Mouse (Mus musculus) liver, embryonic 11.5 days (tissue): ENCODE data around the gene Rcan1. TPM values are rescaled to one million over a fixed set of nuclear protein-coding genes. Genes with fewer than 3 reads are reported as not detected.

Experiments
- ATAC-seq: fragments of 200-750 bp; cut with Nextera tagmentation; replicated peaks from 2 replicates; pipeline ENCODE4 v1.8.0; 2017; ENCODE audit warnings: moderate number of reproducible peaks, mild to moderate bottlenecking, moderate TSS enrichment, moderate library complexity; ENCODE audit not compliant: low FRiP score
- DNase-seq: peaks from one replicate; pipeline ENCODE4 v3.0.0-alpha.2; 2017; ENCODE audit warnings: low spot score
- H3K27ac ChIP-seq: fragments of 300-500 bp; sonication (generic); 2 replicates; pipeline ENCODE4 v1.5.1; 2014; ENCODE audit warnings: mild to moderate bottlenecking, low read depth, low read length, control low read depth
- H3K27me3 ChIP-seq: fragments of 300-500 bp; sonication (generic); replicated peaks from 2 replicates; pipeline ENCODE4 v1.6.1; 2014; ENCODE audit warnings: low read length, mixed read lengths; ENCODE audit not compliant: control insufficient read depth, insufficient read depth
- H3K36me3 ChIP-seq: fragments of 300-500 bp; sonication (generic); 2 replicates; pipeline ENCODE4 v1.6.1; 2014; ENCODE audit warnings: mild to moderate bottlenecking, low read length, moderate library complexity, mixed read lengths; ENCODE audit not compliant: control insufficient read depth, insufficient read depth
- H3K4me1 ChIP-seq: fragments of 300-500 bp; sonication (generic); replicated peaks from 2 replicates; pipeline ENCODE4 v1.6.1; 2014; ENCODE audit warnings: low read length, mixed read lengths; ENCODE audit not compliant: control insufficient read depth, insufficient read depth
- H3K4me2 ChIP-seq: fragments of 300-500 bp; sonication (generic); 2 replicates; pipeline ENCODE4 v1.6.1; 2014; ENCODE audit warnings: mild to moderate bottlenecking, control low read depth, moderate library complexity
- H3K4me3 ChIP-seq: fragments of 300-500 bp; sonication (generic); 2 replicates; pipeline ENCODE4 v1.5.1; 2014; ENCODE audit warnings: low read depth, low read length, control low read depth
- H3K9ac ChIP-seq: fragments of 300-500 bp; sonication (generic); 2 replicates; pipeline ENCODE4 v1.6.1; 2014; ENCODE audit warnings: low read depth, low read length, control low read depth
- H3K9me3 ChIP-seq: fragments of 300-500 bp; sonication (generic); 2 replicates; pipeline ENCODE4 v1.6.1; 2016; ENCODE audit warnings: low read length, inconsistent platforms, mixed read lengths; ENCODE audit not compliant: control insufficient read depth
- WGBS: fragments of 180-500 bp; shearing (Covaris S2); extraction: QIAGEN DNeasy Blood & Tissue Kit; methylation state at CpG from one replicate; pipeline ENCODE4 v1.1.7; 2014; 5-methylcytosine and 5-hydroxymethylcytosine counted together
- polyA plus RNA-seq: library from polyadenylated mRNA; unstranded; fragments of >200 nt; fragmentation: Nextera tagmentation; extraction: Ambion mirVana; gene quantifications from 2 replicates; pipeline ENCODE4 v1.2.1, GENCODE M21; 2014

Rcan1 gene
- polyA plus RNA-seq, 1 experiment from 2014 or later, result 21.6 TPM

DNA sequence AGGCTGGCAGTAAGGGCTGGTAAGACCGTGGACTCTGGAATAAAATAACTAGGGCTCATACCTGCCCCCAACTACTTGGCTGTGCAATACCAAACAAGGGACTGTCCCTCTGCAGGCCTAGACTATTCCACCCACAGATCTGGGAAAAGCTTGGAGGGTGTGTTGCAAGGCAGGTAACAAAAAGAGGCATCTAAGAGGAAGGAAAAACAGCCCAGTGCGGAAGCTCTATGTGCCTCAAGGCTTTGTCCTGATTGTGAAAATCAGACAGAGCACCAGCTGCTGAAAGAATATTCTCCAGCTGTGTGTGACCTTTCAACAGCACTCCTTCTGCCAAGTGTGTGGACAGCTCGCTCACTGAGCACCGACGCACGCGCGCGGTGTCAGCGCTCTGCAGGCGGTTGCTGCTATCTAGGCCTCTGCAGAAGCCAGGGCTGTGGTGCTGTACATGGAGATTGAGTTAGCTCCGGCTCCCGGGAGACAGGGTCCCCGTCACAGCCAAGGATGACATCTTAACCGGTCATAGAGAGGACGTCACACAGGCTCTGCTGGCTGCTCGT lies 19.1 kb downstream of the Rcan1 start:
- peaks cover 5% of the 10 kb centered on the region; the same call in 1 of the 2 replicates for H3K36me3 ChIP-seq
- 87% methylated on average over 17 of the region's 17 CpGs for WGBS
- no peaks in the 10 kb centered on the region for H3K4me1 ChIP-seq
- no peak overlapping the region for H3K9ac ChIP-seq
- no peak overlapping the region for H3K4me2 ChIP-seq
- H3K4me3 ChIP-seq, result no peak overlapping the region
- H3K27me3 ChIP-seq, result no peaks in the 10 kb centered on the region
- no peak for DNase-seq
- no peak for ATAC-seq
- no peaks in the 10 kb centered on the region for H3K9me3 ChIP-seq
- H3K27ac ChIP-seq, result no peak overlapping the region

DNA sequence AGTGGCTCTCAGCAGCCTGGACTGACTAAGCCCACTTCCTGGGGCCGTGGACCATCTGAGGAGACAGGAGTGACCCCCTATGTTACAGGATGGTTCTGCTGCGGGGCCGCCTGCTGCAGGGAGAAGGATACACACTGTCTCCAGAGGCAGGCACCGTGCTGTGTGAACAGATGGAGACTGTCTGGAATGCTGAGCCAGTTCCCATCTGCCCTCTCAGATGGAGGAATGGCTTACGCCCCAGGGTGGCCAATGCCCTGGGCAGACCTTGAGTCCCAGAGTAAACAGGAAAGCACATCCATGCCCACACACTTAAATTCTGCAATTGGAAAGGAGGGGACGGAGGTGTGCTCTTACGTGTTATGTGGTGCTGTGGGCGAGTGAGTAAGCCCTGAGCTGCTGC lies 20.3 kb downstream of the Rcan1 start:
- ATAC-seq (no peak), DNase-seq (no peak)
- Histone ChIP-seq H3K4me3 (no peak overlapping the region), H3K9me3 (no peaks in the 10 kb centered on the region), H3K4me1 (no peaks in the 10 kb centered on the region), H3K27me3 (no peaks in the 10 kb centered on the region), H3K4me2 (no peak overlapping the region), H3K36me3 (peaks cover 4% of the 10 kb centered on the region; the same call in 1 of the 2 replicates), H3K27ac (no peak overlapping the region), H3K9ac (no peak overlapping the region)
- whole genome bisulfite sequencing, result 88% methylated on average over 8 of the region's 8 CpGs

DNA sequence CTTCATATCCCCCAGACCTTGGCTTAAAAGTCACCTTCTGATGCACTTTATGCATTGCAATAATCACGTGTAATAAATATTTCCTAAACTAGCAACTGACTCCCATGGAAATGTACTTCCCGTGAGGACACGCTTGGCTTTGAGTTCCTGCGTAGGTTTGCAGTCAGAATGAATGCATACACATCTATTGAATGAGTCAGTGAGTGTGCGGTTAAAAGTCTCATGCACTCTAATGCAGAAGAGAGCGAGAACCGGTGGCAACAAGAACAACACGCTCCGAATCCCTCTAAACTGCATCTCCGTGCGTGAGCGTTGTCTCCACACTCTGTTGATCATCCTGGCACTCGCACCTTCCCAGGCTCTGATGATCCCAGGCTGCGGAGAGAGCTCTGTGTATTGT lies 21.6 kb downstream of the Rcan1 start:
- no peak overlapping the region for H3K9ac ChIP-seq
- H3K27me3 ChIP-seq, result no peaks in the 10 kb centered on the region
- H3K4me1 ChIP-seq, result peaks cover under 1% of the 10 kb centered on the region; the same call in 1 of the 2 replicates
- no peak overlapping the region for H3K27ac ChIP-seq
- no peak overlapping the region for H3K4me3 ChIP-seq
- no peaks in the 10 kb centered on the region for H3K36me3 ChIP-seq
- WGBS, result 94% methylated on average over 14 of the region's 14 CpGs
- no peak for DNase-seq
- ATAC-seq, result no peak
- no peak overlapping the region for H3K4me2 ChIP-seq
- H3K9me3 ChIP-seq, result no peaks in the 10 kb centered on the region

DNA sequence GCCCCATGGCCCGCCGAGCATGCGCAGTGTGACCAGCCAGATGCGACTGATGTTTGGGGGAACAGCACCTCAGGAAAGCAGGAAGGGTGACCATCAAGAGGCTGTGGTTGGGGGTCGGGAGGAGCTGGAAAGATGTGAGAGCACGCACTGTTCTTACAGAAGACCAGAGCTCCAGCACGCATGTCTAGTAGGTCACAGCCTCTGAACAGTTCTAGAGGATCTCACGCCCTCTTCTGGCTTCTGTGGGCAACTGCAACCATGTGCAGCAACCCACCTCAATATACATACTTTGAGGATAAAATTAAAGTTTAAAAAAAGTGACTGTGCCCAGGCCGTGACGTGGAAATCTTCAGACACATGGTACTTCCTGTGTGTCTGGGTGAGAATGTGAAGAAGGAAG lies 25.3 kb downstream of the Rcan1 start:
- no peak overlapping the region for H3K27ac ChIP-seq
- H3K4me3 ChIP-seq, result no peak overlapping the region
- H3K36me3 ChIP-seq, result no peaks in the 10 kb centered on the region
- peaks cover 11% of the 10 kb centered on the region for H3K4me1 ChIP-seq
- H3K27me3 ChIP-seq, result no peaks in the 10 kb centered on the region
- H3K4me2 ChIP-seq, result no peak overlapping the region
- H3K9me3 ChIP-seq, result no peaks in the 10 kb centered on the region
- DNase-seq (no peak), ATAC-seq (no peak)
- 64% methylated on average over 10 of the region's 10 CpGs for WGBS
- no peak overlapping the region for H3K9ac ChIP-seq

DNA sequence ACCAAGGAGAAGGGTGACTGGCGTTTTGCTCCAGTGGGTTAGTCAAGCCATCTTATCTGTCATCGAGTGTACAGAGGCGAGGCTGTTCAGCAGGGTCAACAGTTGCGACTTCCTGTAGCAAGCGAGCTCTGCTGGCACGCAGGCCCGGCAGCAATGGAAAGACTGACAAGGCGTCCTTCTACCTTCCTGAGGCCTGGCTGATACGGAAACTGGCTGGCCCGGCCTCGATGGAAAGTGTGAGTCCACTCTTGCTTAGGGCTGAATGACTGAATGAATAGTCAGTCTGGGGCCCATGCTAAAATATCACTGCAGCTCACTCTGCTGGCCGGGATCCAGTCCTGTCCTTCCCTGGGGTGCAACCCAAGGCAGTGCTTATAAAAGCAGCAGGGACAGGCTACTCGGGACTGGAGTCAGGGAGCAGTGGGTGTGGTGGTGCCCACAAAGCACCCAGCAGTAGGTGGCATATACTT lies 27.0 kb downstream of the Rcan1 start:
- Histone ChIP-seq H3K27ac (no peak overlapping the region), H3K4me2 (peak overlapping the region; percentile 12; the same call in 1 of the 2 replicates), H3K4me1 (peaks cover 11% of the 10 kb centered on the region), H3K27me3 (no peaks in the 10 kb centered on the region), H3K9me3 (no peaks in the 10 kb centered on the region), H3K9ac (no peak overlapping the region), H3K4me3 (no peak overlapping the region), H3K36me3 (no peaks in the 10 kb centered on the region)
- WGBS, result 27% methylated on average over 13 of the region's 13 CpGs
- DNase-seq (no peak), ATAC-seq (peak; percentile 39; the same call in 1 of the 2 replicates)

DNA sequence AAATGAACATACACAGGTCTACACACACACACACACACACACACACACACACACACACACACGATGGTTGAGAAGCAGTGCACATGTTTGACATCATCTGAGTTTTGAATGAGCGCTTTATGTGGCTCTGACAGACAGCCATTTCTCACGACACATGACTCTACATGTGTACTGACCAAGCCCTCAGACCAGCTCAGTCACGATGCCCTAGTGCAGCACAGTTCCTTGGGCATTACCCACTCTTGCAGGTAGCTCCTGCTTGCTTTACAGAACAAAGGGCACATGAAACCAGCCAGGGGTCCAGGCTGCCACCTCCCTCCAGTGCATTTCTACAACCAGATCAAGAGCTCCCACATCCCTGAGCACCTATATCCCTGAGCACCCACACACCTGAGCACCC lies 27.7 kb downstream of the Rcan1 start:
- 85% methylated on average over 4 of the region's 4 CpGs for WGBS
- Histone ChIP-seq H3K9me3 (no peaks in the 10 kb centered on the region), H3K9ac (no peak overlapping the region), H3K4me2 (no peak overlapping the region), H3K36me3 (no peaks in the 10 kb centered on the region), H3K27ac (no peak overlapping the region), H3K4me3 (no peak overlapping the region), H3K4me1 (peaks cover 11% of the 10 kb centered on the region), H3K27me3 (no peaks in the 10 kb centered on the region)
- ATAC-seq (no peak), DNase-seq (no peak)

DNA sequence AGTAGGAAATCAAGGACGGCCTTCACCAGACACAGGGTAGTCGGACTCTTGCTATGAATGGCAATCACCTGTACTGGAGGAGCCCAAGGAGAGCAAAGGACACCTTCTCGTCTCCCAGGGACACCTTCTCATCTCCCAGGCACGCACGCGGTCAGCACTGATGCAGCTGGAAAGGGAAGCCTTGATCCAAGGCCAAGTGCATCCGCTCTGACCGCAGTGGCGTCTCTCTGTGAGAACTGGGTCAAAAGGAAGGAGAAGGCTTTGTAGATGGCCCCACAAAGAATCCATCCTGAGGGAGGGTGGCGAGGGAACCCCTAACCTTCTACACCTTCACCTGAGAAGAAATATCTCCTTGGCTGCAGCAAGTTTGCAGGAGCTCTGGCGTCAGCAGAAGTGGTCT lies 28.5 kb downstream of the Rcan1 start:
- ATAC-seq (no peak), DNase-seq (no peak)
- Histone ChIP-seq H3K4me1 (peaks cover 11% of the 10 kb centered on the region), H3K4me3 (no peak overlapping the region), H3K9ac (no peak overlapping the region), H3K27me3 (no peaks in the 10 kb centered on the region), H3K36me3 (no peaks in the 10 kb centered on the region), H3K4me2 (no peak overlapping the region), H3K27ac (no peak overlapping the region), H3K9me3 (no peaks in the 10 kb centered on the region)
- WGBS, result 86% methylated on average over 11 of the region's 11 CpGs

DNA sequence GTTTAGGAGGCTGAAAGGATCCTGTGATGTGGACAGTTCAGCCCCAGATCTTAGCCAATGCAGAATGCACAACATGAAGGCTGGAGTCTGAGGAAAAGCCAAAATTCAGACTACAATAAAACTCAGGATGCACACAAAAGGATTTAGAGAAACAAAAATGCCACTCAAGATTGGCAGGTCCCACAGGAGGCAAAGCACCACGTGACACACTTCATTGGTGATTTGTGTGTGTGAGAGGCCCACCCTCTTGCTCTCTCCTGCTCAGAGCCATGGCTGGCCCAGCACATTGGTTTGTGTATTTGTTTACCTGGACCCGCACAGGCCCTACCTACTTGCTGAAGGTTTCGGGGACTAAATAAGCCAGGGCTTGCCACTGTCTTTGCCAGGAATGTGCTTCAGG lies 29.5 kb downstream of the Rcan1 start:
- H3K27ac ChIP-seq, result no peak overlapping the region
- DNase-seq (no peak), ATAC-seq (no peak)
- H3K4me1 ChIP-seq, result peaks cover 11% of the 10 kb centered on the region
- no peak overlapping the region for H3K9ac ChIP-seq
- H3K4me2 ChIP-seq, result no peak overlapping the region
- H3K27me3 ChIP-seq, result no peaks in the 10 kb centered on the region
- WGBS, result 74% methylated on average over 3 of the region's 3 CpGs
- H3K36me3 ChIP-seq, result no peaks in the 10 kb centered on the region
- H3K4me3 ChIP-seq, result no peak overlapping the region
- H3K9me3 ChIP-seq, result no peaks in the 10 kb centered on the region

DNA sequence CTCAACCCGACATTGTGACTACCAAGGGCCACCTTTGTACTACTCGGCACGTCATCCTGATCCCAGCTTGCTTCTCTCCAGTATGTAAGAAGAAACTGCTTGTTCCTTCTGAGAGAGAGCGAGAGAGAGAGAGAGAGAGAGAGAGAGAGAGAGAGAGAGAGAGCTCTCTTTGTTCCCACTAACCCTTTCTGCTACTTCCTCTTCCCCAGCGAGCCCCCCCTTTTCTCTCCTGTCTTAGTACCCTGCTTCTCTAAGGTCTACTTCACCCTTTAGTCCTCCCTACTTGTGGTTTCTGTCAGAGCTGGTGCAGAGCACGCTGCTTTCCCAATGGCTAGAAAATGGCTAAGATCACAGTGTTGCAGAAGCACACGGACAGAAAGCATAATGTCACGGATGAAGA lies 30.4 kb downstream of the Rcan1 start:
- Histone ChIP-seq H3K36me3 (no peaks in the 10 kb centered on the region), H3K27me3 (no peaks in the 10 kb centered on the region), H3K9me3 (no peaks in the 10 kb centered on the region), H3K4me1 (peaks cover 11% of the 10 kb centered on the region), H3K4me2 (no peak overlapping the region), H3K4me3 (no peak overlapping the region), H3K9ac (no peak overlapping the region), H3K27ac (no peak overlapping the region)
- ATAC-seq, result no peak
- WGBS, result 73% methylated on average over 7 of the region's 8 CpGs
- DNase-seq, result no peak
